Mouse (Mus musculus) liver, embryonic 11.5 days (tissue): Measurements from ENCODE around the gene Gdi1. TPM values are rescaled to one million over a fixed set of nuclear protein-coding genes. Genes with fewer than 3 reads are reported as not detected.
"Not testable (repeated sequence)": the region's sequence is repeated elsewhere in the genome, so short reads cannot be mapped to it uniquely, and the experiment has no call there.

ENCODE experiments used
- ATAC-seq: fragments of 200-750 bp; cut with Nextera tagmentation; replicated peaks from 2 replicates; pipeline ENCODE4 v1.8.0; 2017; ENCODE audit warnings: moderate number of reproducible peaks, mild to moderate bottlenecking, moderate TSS enrichment, moderate library complexity; ENCODE audit not compliant: low FRiP score
- DNase-seq: peaks from one replicate; pipeline ENCODE4 v3.0.0-alpha.2; 2017; ENCODE audit warnings: low spot score
- H3K27ac ChIP-seq: fragments of 300-500 bp; sonication (generic); 2 replicates; pipeline ENCODE4 v1.5.1; 2014; ENCODE audit warnings: mild to moderate bottlenecking, low read depth, low read length, control low read depth
- H3K27me3 ChIP-seq: fragments of 300-500 bp; sonication (generic); replicated peaks from 2 replicates; pipeline ENCODE4 v1.6.1; 2014; ENCODE audit warnings: low read length, mixed read lengths; ENCODE audit not compliant: control insufficient read depth, insufficient read depth
- H3K36me3 ChIP-seq: fragments of 300-500 bp; sonication (generic); 2 replicates; pipeline ENCODE4 v1.6.1; 2014; ENCODE audit warnings: mild to moderate bottlenecking, low read length, moderate library complexity, mixed read lengths; ENCODE audit not compliant: control insufficient read depth, insufficient read depth
- H3K4me1 ChIP-seq: fragments of 300-500 bp; sonication (generic); replicated peaks from 2 replicates; pipeline ENCODE4 v1.6.1; 2014; ENCODE audit warnings: low read length, mixed read lengths; ENCODE audit not compliant: control insufficient read depth, insufficient read depth
- H3K4me2 ChIP-seq: fragments of 300-500 bp; sonication (generic); 2 replicates; pipeline ENCODE4 v1.6.1; 2014; ENCODE audit warnings: mild to moderate bottlenecking, control low read depth, moderate library complexity
- H3K4me3 ChIP-seq: fragments of 300-500 bp; sonication (generic); 2 replicates; pipeline ENCODE4 v1.5.1; 2014; ENCODE audit warnings: low read depth, low read length, control low read depth
- H3K9ac ChIP-seq: fragments of 300-500 bp; sonication (generic); 2 replicates; pipeline ENCODE4 v1.6.1; 2014; ENCODE audit warnings: low read depth, low read length, control low read depth
- H3K9me3 ChIP-seq: fragments of 300-500 bp; sonication (generic); 2 replicates; pipeline ENCODE4 v1.6.1; 2016; ENCODE audit warnings: low read length, inconsistent platforms, mixed read lengths; ENCODE audit not compliant: control insufficient read depth
- WGBS: fragments of 180-500 bp; shearing (Covaris S2); extraction: QIAGEN DNeasy Blood & Tissue Kit; methylation state at CpG from one replicate; pipeline ENCODE4 v1.1.7; 2014; 5-methylcytosine and 5-hydroxymethylcytosine counted together
- microRNA-seq: library from miRNA; unstranded; fragments of <30 nt; microRNA quantifications from one replicate; pipeline ENCODE4, GENCODE M21; 2017; ENCODE audit warnings: borderline number of aligned reads
- polyA plus RNA-seq: library from polyadenylated mRNA; unstranded; fragments of >200 nt; fragmentation: Nextera tagmentation; extraction: Ambion mirVana; gene quantifications from 2 replicates; pipeline ENCODE4 v1.2.1, GENCODE M21; 2014

Gene Gdi1
- polyA plus RNA-seq, 1 experiment from 2014 or later = 112 TPM

DNA sequence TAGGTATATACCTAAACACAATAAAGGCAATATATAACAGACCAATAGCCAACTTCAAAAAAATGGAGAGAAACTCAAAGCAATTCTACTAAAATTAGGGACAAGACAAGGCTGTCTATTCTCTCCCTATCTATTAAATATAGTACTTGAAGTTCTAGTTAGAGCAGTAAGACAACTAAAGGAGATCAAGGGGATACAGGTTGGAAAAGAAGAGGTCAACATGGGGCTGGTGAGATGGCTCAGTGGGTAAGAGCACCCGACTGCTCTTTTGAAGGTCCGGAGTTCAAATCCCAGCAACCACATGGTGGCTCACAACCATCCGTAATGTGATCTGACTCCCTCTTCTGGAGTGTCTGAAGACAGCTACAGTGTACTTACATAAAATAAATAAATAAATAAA is 52.3 kb downstream of the Gdi1 start:
- not testable (repeated sequence) for H3K27me3 ChIP-seq, DNase-seq, H3K9ac ChIP-seq, H3K4me1 ChIP-seq, H3K4me2 ChIP-seq, H3K27ac ChIP-seq, H3K9me3 ChIP-seq, H3K4me3 ChIP-seq, ATAC-seq, H3K36me3 ChIP-seq
- WGBS = 80% methylated on average over 3 of the region's 3 CpGs

DNA sequence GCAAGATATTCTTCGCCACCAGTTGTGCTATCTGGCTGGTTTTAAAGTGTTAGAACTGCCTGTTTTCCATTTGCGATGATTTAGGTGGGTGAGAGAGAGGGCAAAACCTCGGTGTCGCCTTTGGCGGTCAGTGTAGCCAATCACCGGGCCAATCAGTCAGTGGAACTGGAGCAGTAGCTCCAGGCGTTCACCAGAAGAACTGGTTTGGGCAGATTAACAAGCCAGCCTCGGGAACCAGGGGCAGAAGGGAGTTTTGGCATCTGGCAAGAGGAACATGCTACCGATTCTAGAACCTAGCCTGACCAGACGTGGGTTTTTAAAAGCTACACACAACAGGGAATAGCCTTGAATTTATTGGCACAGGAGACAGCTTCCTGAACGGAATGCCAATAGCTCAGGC is 54.4 kb downstream of the Gdi1 start:
- no peaks in the 10 kb centered on the region for H3K9me3 ChIP-seq
- H3K27ac ChIP-seq = no peak overlapping the region
- H3K36me3 ChIP-seq = no peaks in the 10 kb centered on the region
- no peaks in the 10 kb centered on the region for H3K4me1 ChIP-seq
- ATAC-seq (no peak), DNase-seq (no peak)
- no peak overlapping the region for H3K9ac ChIP-seq
- no peaks in the 10 kb centered on the region for H3K27me3 ChIP-seq
- WGBS = 42% methylated on average over 11 of the region's 11 CpGs
- H3K4me3 ChIP-seq = no peak overlapping the region
- H3K4me2 ChIP-seq = no peak overlapping the region

Small RNA genes within 50 kb of the gene (microRNA-seq; reads per million reads assigned to microRNA genes)
- gene Mir7091 (3.2 reads per million), gene Mir7092 (1.4 reads per million)

Other genes with a start within 250 kb of the Gdi1 start
- not detected in 2 replicates for gene Opn1mw, start 177.5 kb upstream of the Gdi1 start, polyA plus RNA-seq
- gene Mecp2, start 169.6 kb upstream of the Gdi1 start, polyA plus RNA-seq = 10.5 and 11.8 TPM in 2 replicates
- not detected in 2 replicates for gene Tex28, start 137.2 kb upstream of the Gdi1 start, polyA plus RNA-seq
- gene Tktl1, start 127.7 kb upstream of the Gdi1 start, polyA plus RNA-seq = not detected in 2 replicates
- gene Flna, start 55.2 kb upstream of the Gdi1 start, polyA plus RNA-seq = 172 and 175 TPM in 2 replicates
- 20.7 and 23.2 TPM in 2 replicates for gene Emd, start 50.3 kb upstream of the Gdi1 start, polyA plus RNA-seq
- gene Rpl10, start 34.2 kb upstream of the Gdi1 start, polyA plus RNA-seq = 887 and 939 TPM in 2 replicates
- gene Taz, start 23.1 kb upstream of the Gdi1 start, polyA plus RNA-seq = 48.5 and 49.8 TPM in 2 replicates
- gene Dnase1l1, start 22.7 kb upstream of the Gdi1 start, polyA plus RNA-seq = 12.1 and 15.3 TPM in 2 replicates
- 90.5 and 103 TPM in 2 replicates for gene Atp6ap1, start 7.9 kb upstream of the Gdi1 start, polyA plus RNA-seq
- gene Fam50a, start 8.0 kb downstream of the Gdi1 start, polyA plus RNA-seq = 55.0 and 55.1 TPM in 2 replicates
- gene Plxna3, start 24.1 kb downstream of the Gdi1 start, polyA plus RNA-seq = 3.6 and 5.8 TPM in 2 replicates
- gene Lage3, start 48.6 kb downstream of the Gdi1 start, polyA plus RNA-seq = 94.4 and 102 TPM in 2 replicates
- gene Ubl4a, start 68.2 kb downstream of the Gdi1 start, polyA plus RNA-seq = 72.0 and 75.4 TPM in 2 replicates
- 11.9 and 13.0 TPM in 2 replicates for gene Slc10a3, start 68.4 kb downstream of the Gdi1 start, polyA plus RNA-seq
- 16.8 and 18.5 TPM in 2 replicates for gene Fam3a, start 88.3 kb downstream of the Gdi1 start, polyA plus RNA-seq
- 19.2 and 23.0 TPM in 2 replicates for gene Ikbkg, start 88.3 kb downstream of the Gdi1 start, polyA plus RNA-seq
- gene G6pdx, start 124.2 kb downstream of the Gdi1 start, polyA plus RNA-seq = 65.0 and 76.6 TPM in 2 replicates
- gene Gm6880, start 176.4 kb downstream of the Gdi1 start, polyA plus RNA-seq = not detected in 2 replicates